Mouse (Mus musculus): ENCODE measurements around the gene Kif5c.

GRCm38 (mm10) chr2:49569862-49570777 is 49.0 kb upstream of the Kif5c start:
- TF ChIP-seq POLR2A (IDR thresholded peaks at IDR 0.05; ENCODE audit: control insufficient read depth, low read depth, low read length) (no peak), CTCF (IDR thresholded peaks at IDR 0.05; ENCODE audit: control insufficient read depth, insufficient read depth, insufficient replicate concordance, low read depth, low read length) (no peak)

Data from testis, adult 2 months (tissue).